Mouse (Mus musculus): ENCODE measurements around the gene Krt83. TPM values are rescaled to one million over a fixed set of nuclear protein-coding genes. Genes with fewer than 3 reads are reported as not detected.

Gene Krt83
- polyA plus RNA-seq, 1 experiment from 2014 or later = not detected

DNA sequence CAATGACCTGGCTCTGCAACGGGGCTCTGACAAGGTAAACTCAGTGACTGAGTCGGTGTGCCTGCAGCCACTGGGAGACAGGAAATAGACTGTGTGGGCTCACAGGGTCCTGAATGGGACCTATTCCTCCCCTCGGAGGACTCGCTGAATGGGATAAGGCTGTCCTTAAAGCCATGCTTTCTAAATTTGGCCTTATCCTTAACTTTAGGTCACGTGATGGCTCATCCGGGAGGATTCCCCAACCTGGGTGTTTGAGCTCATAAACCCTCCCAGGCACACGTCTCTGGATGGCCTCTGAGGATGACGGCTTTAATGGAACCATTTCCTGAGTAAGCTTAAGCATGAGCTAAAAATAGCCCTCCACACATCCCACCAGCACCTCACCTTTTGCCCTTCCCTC is 1.4 kb upstream of the Krt83 start:
- Histone ChIP-seq H3K79me2 (ENCODE audit: inconsistent target) (no peaks in the 10 kb centered on the region), H3K4me3 (ENCODE audit: inconsistent target) (no peak overlapping the region), H3K27ac (no peak overlapping the region), H3K36me3 (ENCODE audit: inconsistent target) (no peaks in the 10 kb centered on the region)
- WGBS (ENCODE audit: missing documents) = 56% methylated on average over 8 of the region's 8 CpGs

DNA sequence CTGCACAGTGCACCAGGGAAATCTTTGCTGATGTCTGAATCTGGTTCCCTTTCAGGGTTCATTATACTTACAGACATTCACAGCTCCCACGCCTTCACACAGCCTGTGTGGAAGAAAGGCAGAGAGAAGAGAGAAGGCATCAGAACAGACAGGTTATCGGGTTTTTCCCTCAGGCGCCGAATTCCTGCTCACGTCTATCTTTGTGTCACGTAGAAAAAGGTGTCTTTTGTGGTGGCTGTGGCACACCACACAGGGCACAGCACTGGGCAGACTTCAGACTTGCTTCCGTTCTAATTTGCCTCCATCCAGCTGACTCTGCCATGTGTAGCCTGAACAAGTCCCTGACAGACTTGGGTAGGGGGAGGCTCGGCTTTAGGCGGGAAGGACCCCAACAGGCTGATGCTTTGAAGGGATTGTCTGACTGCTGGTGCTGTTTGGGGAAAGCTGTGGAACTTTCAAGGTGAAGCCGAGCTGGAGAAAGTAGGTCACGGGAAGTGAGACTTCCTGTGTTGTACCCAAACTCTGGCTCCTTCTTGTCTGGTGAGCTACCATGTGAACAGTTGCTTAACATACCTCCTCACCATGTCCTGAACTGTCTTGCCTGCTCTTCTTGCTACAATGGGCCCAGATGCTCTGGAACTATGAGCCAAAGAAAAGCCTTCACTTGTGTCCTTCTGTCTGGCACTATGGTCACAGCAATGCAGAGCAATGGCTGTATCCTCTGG is 5.2 kb downstream of the Krt83 start:
- H3K79me2 ChIP-seq (ENCODE audit: inconsistent target) = no peaks in the 10 kb centered on the region
- H3K36me3 ChIP-seq (ENCODE audit: inconsistent target) = no peaks in the 10 kb centered on the region
- 43% methylated on average over 11 of the region's 11 CpGs for WGBS (ENCODE audit: missing documents)
- no peak overlapping the region for H3K27ac ChIP-seq
- H3K4me3 ChIP-seq (ENCODE audit: inconsistent target) = no peak overlapping the region

DNA sequence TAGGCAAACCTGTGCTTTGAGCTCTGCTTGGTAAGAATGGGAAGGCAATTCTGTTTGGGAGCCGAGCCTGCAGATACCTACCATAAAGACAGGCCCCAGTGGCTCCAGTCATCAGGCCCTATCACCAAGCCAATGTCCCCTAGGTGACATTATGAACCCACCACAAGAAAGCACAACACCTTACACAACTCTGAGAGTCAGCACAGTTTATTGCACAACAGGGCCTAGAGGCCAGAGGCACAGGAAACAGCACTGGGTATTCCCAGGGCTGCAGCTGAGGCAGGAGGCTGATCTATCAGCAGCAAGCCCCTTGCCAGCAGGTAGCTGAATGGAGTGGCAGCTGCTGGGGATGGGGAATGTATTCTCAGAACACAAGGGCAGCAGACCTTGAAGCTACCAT is 6.4 kb downstream of the Krt83 start:
- Histone ChIP-seq H3K4me3 (ENCODE audit: inconsistent target) (no peak overlapping the region), H3K27ac (no peak overlapping the region), H3K36me3 (ENCODE audit: inconsistent target) (no peaks in the 10 kb centered on the region), H3K79me2 (ENCODE audit: inconsistent target) (no peaks in the 10 kb centered on the region)
- 73% methylated on average over 1 of the region's 1 CpGs for WGBS (ENCODE audit: missing documents)

DNA sequence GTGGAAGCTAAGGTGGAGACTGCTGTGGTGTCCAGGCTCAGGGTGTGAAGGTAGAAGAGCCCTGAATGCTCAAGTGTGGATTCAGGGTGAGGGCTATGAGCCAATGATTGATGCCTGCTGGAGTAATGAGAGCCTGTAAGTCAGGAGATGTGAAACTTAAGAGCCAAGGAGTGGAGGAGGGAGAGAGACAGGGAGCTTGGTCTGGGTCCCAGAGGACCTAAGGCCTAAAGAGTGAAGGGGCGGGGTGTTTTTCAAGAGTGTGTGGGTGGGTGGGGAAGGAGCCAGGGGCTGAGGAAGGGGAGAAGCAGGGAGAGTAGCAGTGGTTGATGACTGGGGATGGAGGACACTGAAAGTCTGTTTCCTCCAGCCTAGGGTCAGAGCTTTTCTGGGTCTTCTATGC is 7.7 kb downstream of the Krt83 start:
- Histone ChIP-seq H3K79me2 (ENCODE audit: inconsistent target) (no peaks in the 10 kb centered on the region), H3K36me3 (ENCODE audit: inconsistent target) (no peaks in the 10 kb centered on the region), H3K4me3 (ENCODE audit: inconsistent target) (no peak overlapping the region), H3K27ac (no peak overlapping the region)
- WGBS (ENCODE audit: missing documents) = 88% methylated on average over 1 of the region's 1 CpGs

DNA sequence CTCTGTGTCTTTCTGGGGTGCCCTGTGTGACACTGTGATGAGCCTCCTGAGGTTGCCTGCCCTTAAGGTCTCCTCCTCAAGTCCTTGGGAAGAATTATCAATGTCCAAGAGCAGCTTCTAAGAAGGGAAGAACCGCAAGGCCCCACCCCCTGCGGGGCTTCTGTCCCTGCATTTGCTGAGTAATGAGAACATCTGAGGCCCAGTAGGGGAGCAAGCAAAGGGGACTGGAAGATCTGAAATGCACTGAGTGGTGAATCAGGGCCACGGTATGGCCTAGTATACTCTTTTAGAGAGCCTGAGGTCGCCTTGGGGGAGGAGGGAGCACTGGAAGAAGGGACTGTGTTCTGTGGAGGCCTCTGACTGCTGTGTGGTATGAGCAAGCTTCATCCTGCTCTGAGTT is 9.3 kb downstream of the Krt83 start:
- Histone ChIP-seq H3K36me3 (ENCODE audit: inconsistent target) (no peaks in the 10 kb centered on the region), H3K27ac (no peak overlapping the region), H3K4me3 (ENCODE audit: inconsistent target) (no peak overlapping the region), H3K79me2 (ENCODE audit: inconsistent target) (no peaks in the 10 kb centered on the region)
- 27% methylated on average over 4 of the region's 4 CpGs for WGBS (ENCODE audit: missing documents)

DNA sequence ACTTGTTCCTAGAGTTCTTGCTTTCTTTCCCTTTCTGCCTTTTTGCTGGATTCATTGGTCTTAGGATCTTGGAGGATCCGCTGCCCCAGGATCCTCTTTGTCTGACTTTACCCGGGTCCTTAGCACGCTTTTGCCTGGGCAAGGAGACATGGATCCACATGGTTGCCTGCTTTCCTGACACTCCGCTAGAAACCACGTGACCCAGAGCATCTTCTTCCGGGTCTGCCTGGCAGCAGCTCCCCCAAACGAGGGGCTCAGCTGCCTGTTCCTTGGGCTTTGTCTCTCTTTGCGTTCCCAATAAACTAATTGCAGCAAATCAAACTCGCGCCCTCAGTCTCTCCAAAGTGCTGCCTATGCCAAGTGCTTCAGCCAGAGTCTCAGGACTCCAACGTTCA is 11.6 kb downstream of the Krt83 start:
- no peaks in the 10 kb centered on the region for H3K36me3 ChIP-seq (ENCODE audit: inconsistent target)
- no peak overlapping the region for H3K27ac ChIP-seq
- H3K4me3 ChIP-seq (ENCODE audit: inconsistent target) = no peak overlapping the region
- no peaks in the 10 kb centered on the region for H3K79me2 ChIP-seq (ENCODE audit: inconsistent target)
- WGBS (ENCODE audit: missing documents) = 44% methylated on average over 11 of the region's 11 CpGs

DNA sequence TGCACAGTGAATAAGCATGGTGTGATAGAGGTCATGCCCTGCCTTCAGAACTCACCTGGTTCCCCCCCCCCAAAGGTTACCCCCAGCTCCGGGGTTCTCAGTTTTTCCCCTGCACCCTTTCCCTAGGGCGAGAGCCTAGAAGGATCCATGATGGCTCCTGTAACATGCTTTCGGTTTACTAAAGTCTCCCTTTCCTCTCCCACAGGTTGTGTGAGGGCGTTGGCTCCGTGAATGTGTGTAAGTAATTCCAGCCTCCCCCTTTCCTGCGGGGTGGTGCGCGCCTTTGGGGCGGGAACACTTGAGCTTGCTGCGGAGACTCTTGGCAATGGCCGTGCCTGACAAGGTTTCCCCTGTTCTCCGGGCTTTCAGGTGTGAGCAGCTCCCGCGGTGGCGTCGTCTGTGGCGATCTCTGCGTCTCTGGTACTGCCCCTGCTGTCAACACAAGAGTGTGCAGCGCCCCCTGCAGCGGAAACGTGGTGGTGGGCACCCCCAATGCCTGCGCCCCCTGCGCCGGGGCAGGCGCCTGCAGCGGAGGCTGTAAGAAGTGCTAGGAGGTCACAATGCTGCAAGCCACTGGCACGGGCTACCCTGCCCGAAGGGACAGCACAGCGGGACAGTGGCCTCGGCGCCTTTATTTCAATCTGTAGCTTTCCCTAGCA is 12.2 kb downstream of the Krt83 start:
- WGBS (ENCODE audit: missing documents) = 6% methylated on average over 29 of the region's 31 CpGs
- Histone ChIP-seq H3K36me3 (ENCODE audit: inconsistent target) (no peaks in the 10 kb centered on the region), H3K4me3 (ENCODE audit: inconsistent target) (no peak overlapping the region), H3K27ac (no peak overlapping the region), H3K79me2 (ENCODE audit: inconsistent target) (no peaks in the 10 kb centered on the region)

DNA sequence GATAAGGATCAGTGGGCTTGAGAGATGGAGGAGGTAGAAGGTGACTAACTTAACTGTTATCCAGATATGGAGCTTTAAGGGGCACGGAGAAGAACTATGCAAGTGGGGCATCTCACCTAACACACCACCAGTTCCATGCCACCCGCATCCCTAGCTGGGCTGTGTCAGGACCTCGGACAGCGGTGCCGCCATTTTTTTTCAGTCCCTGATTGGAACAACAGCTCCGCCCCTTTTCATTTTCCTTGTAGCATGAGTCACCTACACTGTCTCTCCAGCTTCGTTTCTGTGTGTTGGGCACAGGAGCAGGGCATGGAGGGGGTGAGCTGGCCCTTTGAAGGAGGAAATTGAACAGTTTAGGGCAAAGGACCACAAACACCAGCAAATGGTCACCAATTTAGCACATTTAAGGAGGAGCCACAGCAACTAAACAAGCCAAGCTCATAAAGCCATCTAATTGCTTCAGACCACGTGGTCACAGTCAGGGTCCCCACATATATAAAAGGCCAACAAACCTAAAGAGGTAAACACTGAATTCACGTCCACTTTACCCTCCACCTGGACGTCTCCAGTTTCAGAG is 18.3 kb downstream of the Krt83 start, which contains the start of gene Krt86:
Gene Krt86 (plus strand): TSS at position 527 of the 577 bp plus-strand sequence.
- Histone ChIP-seq H3K79me2 (ENCODE audit: inconsistent target) (no peaks in the 10 kb centered on the region), H3K27ac (no peak within 1 kb of the TSS), H3K36me3 (ENCODE audit: inconsistent target) (no peaks in the 10 kb centered on the region), H3K4me3 (ENCODE audit: inconsistent target) (no peak within 1 kb of the TSS)
- WGBS (ENCODE audit: missing documents) = 29% methylated on average over 9 of the region's 10 CpGs

DNA sequence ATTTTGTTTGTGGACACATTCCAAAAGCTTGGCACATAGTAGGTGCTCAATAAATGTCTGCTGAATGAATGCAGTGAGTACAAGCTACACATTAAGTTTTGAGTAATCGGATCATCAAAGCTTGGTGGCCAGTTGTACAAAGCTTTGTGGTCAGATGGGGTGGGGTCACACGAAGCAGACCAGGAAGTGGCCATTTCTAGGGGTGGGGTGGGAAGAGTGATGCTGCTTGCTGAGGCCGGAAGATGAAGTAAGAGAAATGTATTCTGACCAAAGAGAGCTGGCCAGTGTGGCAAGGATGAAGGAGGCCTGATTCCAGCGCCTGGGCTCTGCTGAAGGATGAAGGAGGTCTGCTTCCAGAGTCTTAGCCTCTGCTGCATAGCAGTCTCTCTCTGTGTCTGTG is 22.2 kb downstream of the Krt83 start:
- no peak overlapping the region for H3K4me3 ChIP-seq (ENCODE audit: inconsistent target)
- H3K36me3 ChIP-seq (ENCODE audit: inconsistent target) = no peaks in the 10 kb centered on the region
- no peaks in the 10 kb centered on the region for H3K79me2 ChIP-seq (ENCODE audit: inconsistent target)
- WGBS (ENCODE audit: missing documents) = 44% methylated on average over 3 of the region's 4 CpGs
- no peak overlapping the region for H3K27ac ChIP-seq

DNA sequence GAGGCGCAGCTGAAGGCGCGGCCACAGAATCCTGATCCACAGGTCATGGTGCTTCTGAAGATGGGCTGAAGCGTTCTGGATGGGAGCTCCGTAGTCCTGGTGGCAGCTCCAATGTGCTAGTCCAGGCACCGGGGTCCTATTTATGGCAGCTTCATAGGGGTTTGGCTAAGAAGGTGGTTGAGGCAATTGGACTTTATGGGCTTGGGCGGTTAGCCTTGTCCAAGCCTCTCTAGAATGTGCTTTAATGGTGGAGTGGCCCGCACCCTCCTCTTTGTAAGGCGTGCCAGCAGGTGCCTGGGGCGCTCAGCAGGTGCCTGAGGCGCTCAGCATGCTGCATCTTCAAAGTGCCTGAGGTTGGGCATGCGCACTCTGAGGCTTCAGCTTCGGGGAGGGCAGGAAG is 27.7 kb downstream of the Krt83 start, which contains the start of gene Krt81:
Gene Krt81 (minus strand): TSS at position 101 of the 400 bp plus-strand sequence.
- no peak within 1 kb of the TSS for H3K4me3 ChIP-seq (ENCODE audit: inconsistent target)
- no peaks in the 10 kb centered on the region for H3K79me2 ChIP-seq (ENCODE audit: inconsistent target)
- WGBS (ENCODE audit: missing documents) = 84% methylated on average over 12 of the region's 13 CpGs
- H3K36me3 ChIP-seq (ENCODE audit: inconsistent target) = no peaks in the 10 kb centered on the region
- H3K27ac ChIP-seq = no peak within 1 kb of the TSS

DNA sequence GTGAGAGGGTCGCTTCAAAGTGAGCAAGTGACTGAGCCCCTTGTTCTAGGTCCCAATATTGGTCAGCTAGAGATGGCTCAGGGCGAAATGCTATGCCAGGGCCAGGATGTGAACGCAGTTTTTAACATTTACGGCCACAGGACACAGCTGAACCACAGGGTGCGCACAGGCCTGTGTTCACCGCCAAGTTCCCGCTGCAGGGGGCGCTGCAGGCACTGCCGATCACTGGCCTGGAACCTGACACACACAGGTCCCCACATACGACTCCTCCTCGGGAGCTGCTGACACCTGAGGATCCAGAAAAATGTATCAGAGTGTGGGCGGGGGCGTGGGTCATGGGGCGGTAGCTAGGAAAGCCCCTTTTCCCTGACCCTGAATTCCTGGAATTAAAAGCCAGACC is 32.0 kb downstream of the Krt83 start:
- 86% methylated on average over 14 of the region's 14 CpGs for WGBS (ENCODE audit: missing documents)
- no peaks in the 10 kb centered on the region for H3K36me3 ChIP-seq (ENCODE audit: inconsistent target)
- H3K4me3 ChIP-seq (ENCODE audit: inconsistent target) = no peak overlapping the region
- no peaks in the 10 kb centered on the region for H3K79me2 ChIP-seq (ENCODE audit: inconsistent target)
- no peak overlapping the region for H3K27ac ChIP-seq

DNA sequence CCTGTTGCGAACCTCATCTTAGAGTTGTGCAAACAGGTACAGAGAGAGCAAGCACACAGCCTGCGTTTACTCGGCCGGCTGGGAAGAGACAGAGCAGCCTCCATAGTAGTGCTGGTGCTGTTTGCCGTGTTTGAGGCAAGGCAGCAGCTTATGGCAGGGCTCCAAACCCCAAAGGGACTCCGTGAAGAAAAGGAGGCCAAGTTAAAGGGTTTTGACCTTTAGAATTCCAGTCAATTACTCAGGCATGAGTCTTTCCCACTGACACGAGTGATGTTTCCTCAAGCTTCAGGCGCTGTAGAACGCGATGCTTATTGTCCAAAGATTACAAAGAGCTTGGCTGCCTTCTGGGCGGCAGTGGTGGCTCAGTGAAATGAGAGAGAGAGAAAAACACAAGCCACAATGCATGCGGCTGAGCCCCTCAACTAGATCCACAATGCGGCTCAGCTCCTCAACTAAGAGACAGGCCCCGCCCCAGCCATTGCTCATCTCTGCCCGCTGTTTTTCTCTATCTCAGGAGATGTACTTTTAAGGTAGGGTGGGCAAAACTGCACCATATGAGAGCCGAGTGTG is 32.9 kb downstream of the Krt83 start:
- WGBS (ENCODE audit: missing documents) = 80% methylated on average over 16 of the region's 16 CpGs
- no peak overlapping the region for H3K4me3 ChIP-seq (ENCODE audit: inconsistent target)
- no peak overlapping the region for H3K27ac ChIP-seq
- H3K79me2 ChIP-seq (ENCODE audit: inconsistent target) = no peaks in the 10 kb centered on the region
- H3K36me3 ChIP-seq (ENCODE audit: inconsistent target) = no peaks in the 10 kb centered on the region

DNA sequence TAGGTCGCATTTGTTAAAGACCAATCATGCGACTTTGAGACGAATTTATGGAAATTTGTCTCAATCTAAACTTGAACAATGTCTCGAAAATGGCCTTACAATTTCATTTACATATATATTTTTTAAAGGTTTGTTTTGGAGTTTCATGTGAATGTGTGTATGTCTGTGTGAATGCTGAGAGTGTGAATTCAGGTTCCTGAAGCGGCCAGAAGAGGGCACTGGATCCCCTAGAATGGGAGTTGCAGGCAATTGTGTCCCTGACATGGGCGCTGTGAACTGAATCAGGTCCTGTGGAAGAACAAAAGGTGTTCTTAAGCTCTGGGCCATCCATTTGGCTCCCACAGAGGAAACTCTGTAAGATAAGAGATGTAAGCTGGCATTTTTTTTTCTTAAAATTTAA is 35.4 kb downstream of the Krt83 start:
- Histone ChIP-seq H3K79me2 (ENCODE audit: inconsistent target) (no peaks in the 10 kb centered on the region), H3K27ac (no peak overlapping the region), H3K36me3 (ENCODE audit: inconsistent target) (no peaks in the 10 kb centered on the region), H3K4me3 (ENCODE audit: inconsistent target) (no peak overlapping the region)
- WGBS (ENCODE audit: missing documents) = 89% methylated on average over 6 of the region's 6 CpGs

DNA sequence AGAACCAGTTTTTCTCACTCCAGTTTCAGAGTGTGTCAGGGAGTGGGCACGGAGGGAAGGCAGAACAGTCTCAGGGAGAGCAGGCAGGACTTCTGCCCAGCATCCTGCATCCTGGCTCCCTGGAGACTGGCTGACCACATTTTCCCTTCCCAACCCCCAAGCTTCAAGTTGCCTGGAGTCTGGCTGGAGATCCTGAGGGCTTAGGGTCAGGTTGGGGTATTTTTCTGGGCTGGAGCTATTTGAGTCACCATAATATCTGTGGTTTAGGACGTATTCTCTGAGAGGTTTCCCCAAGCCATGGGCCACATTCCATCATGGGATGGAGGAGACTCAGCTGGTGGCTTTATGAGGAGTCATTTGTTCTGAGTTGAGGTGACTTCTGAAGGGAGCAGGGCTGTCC is 36.0 kb downstream of the Krt83 start:
- WGBS (ENCODE audit: missing documents) = 88% methylated on average over 2 of the region's 2 CpGs
- H3K4me3 ChIP-seq (ENCODE audit: inconsistent target) = no peak overlapping the region
- no peaks in the 10 kb centered on the region for H3K36me3 ChIP-seq (ENCODE audit: inconsistent target)
- H3K79me2 ChIP-seq (ENCODE audit: inconsistent target) = no peaks in the 10 kb centered on the region
- no peak overlapping the region for H3K27ac ChIP-seq

DNA sequence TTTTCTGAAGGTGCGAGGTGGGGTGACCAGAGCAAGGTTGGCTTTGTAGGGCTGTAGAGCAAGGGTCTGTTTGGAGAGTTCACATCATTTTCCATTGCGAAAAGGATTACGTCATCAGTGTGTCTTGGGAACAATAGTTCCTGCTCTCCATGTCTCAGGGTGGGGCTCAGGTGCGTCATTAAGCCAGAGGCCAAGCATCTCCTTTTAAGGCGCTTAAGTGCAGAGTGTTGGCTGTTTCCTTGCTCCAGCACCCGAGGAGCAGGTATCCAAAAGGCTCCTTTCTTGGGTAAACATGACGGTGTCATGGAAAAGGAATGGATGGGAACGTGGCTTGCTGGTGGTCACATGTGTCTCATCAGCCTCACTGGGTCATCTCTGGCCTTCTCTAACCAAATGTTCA is 36.5 kb downstream of the Krt83 start:
- H3K79me2 ChIP-seq (ENCODE audit: inconsistent target) = no peaks in the 10 kb centered on the region
- no peak overlapping the region for H3K4me3 ChIP-seq (ENCODE audit: inconsistent target)
- H3K27ac ChIP-seq = no peak overlapping the region
- WGBS (ENCODE audit: missing documents) = 92% methylated on average over 8 of the region's 8 CpGs
- no peaks in the 10 kb centered on the region for H3K36me3 ChIP-seq (ENCODE audit: inconsistent target)
